Mouse (Mus musculus) testis, postnatal 10 days (tissue): ENCODE measurements around the gene Epop.

Experiments used
- DNase-seq: peaks from one replicate; pipeline ENCODE4 v3.0.0; 2021; ENCODE audit warnings: low spot score

The Epop gene

DNA sequence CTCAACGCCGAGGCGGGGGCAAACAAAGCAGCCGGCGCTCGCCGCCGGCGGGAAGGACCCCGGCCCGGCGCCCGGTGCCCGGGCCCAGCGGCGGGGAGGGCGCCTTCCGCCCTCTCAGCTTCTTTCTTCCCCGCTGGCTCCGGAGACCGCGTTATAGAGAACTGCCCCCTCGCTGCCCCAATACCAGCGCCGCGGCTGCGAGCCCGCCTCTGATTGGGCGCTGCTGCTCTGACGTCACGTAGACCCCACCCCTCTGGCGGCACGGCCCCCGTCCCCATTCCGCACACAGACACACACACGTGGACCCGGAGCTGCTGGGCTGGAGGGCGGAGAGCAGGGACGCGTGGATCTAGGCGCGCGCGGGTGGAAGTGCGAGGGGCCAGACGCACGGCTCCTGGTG is at the start of gene Epop:
Gene Epop (minus strand): TSS at position 127 of the 400 bp plus-strand sequence.
- peak; percentile 87 for DNase-seq

- no peak for DNase-seq
Measured at GRCm38 (mm10) chr11:97678301-97678700, 48.8 kb upstream of the Epop start.

DNA sequence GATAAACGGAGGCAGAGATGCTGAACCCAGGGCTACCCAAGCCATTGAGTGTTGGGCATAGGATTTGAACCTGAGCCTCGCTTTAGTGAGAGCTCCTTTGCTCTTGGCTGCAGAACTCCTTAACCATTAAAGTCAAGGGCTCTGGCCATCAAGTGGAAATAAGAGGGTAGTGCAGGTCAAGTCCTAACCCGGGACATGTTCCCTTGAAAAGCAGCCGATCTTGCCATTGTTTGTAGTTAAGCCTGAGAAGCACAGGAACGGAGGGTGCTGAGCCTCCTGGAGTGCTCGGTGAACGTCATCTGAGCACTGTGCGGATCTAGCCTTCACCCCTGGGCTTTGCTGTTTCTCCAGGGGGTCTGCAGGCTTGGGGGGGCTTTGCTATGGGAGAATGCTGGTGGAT is 48.3 kb upstream of the Epop start:
- no peak for DNase-seq

DNA sequence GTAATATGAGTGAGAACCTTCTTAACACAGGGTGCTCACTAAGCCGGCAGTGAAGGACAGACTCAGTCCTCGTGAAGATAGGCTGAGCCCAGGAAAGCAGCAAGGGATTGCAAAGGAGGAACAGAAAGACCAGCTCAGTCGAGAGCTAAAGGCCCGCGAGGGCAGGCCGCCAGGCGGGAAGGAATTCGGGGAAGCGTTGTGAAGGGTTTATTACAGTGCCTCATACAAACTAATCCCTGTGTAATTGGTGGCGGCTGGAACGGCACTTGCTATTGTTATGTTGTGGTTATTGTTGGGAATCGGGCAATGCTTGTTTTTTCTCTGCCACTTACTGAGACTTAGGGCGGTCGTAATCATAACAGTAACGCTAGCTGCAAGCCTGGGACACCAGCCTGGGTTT is 47.9 kb upstream of the Epop start:
- no peak for DNase-seq

GRCm38 (mm10) chr11:97676050-97676754 is 46.7 kb upstream of the Epop start:
- DNase-seq = no peak

- DNase-seq = no peak
Measured at GRCm38 (mm10) chr11:97673148-97673547, 43.6 kb upstream of the Epop start.

GRCm38 (mm10) chr11:97671177-97671527 is 41.6 kb upstream of the Epop start:
- DNase-seq = no peak

- peak; percentile 58 for DNase-seq
Measured at GRCm38 (mm10) chr11:97670234-97671176, 41.0 kb upstream of the Epop start.

DNA sequence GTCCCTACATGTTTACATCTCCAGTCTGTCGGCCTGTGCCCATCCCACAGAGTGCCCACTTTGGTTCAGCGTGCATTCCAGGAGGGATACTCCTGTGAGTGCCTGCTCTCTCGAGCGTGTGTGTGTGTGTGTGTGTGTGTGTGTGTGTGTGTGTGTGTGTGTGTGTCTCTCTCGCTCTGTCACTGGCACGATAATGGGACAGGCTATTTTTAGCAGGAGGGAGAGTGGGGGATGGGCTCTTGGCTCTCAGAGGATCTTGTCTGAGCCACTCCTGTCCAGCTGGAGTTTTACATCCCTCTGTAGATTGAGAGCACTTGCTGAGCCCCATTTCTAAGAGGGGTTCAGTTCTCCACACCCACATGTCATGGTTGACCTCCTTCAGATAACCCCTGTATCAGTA is 40.3 kb upstream of the Epop start:
- DNase-seq = peak; percentile 85

- DNase-seq = peak; percentile 86
Measured at GRCm38 (mm10) chr11:97669268-97669667, 39.8 kb upstream of the Epop start.

- DNase-seq = no peak
Measured at GRCm38 (mm10) chr11:97668160-97668559, 38.7 kb upstream of the Epop start.

DNA sequence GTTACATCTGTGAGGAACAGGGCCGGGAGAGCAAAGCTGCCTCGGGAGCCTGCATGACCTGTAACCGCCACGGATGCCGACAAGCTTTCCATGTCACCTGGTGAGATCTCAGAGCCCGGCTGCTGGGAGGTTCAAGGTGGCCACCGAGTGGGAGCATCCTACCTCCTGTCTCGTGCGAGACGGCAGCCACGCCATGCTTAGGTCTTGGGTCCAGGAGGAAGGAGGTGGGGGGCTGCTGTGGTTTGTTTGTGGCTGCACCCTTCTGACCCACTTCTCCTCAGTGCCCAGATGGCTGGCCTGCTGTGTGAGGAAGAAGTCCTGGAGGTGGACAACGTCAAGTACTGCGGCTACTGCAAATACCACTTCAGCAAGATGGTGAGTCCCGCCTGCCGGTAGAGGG is 37.3 kb upstream of the Epop start:
- DNase-seq = no peak

DNA sequence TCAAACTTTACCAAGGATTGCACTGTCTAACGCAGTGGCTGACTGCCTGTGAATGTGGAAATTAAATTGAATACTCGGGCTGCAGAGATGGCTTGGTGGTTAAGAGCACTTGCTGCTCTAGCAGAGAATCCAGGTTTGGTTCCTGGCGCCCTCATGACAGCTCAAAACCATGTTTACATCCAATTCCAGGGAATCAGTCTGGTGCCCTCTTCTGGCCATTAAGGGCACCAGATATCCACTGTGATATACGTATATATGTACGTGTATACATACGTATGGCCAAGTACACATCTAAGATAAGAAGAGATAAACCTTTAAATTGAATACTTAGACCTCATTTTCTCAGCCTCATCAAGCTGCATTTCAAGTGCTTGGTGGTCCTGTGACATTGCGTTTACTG is 36.7 kb upstream of the Epop start:
- DNase-seq = no peak

- no peak for DNase-seq
Measured at GRCm38 (mm10) chr11:97665431-97665830, 35.9 kb upstream of the Epop start.

- no peak for DNase-seq
Measured at GRCm38 (mm10) chr11:97664771-97665240, 35.3 kb upstream of the Epop start.

GRCm38 (mm10) chr11:97664339-97664665 is 34.8 kb upstream of the Epop start:
- no peak for DNase-seq

GRCm38 (mm10) chr11:97663528-97664338 is 34.2 kb upstream of the Epop start:
- peak; percentile 73 for DNase-seq

DNA sequence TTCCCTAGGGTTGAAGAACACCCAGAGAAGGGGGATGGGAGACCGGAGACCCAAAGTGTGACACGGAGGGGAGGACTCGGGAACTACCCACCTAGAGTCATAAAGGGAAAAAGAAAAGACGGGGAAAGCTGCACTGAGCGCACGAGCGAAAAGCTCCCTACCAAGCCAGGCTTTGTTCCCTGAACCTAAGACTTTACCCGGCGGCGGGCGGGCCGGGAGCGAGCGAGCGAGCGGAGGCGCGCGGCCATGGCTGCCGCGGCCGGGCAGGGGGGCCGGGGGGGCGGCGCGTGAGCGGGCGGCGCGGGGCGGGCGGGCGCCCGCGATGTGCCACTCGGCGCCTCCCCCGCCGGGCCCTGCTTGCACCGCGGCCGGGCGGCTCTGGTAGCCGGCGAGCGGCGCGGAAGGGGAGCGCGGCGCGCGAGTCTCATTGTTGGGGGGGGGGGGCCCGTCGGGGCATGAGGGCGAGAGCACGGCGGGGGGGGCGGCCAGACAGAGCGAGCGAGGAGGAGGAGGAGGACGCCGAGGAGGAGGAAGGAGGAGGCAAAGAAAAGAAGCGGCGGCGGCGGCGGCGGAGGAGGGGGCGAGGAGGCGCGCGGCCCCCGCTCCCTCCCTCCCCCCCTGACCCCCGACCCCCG is 33.5 kb upstream of the Epop start, which contains the start of gene Mllt6:
Gene Mllt6 (plus strand): TSS at position 522 of the 635 bp plus-strand sequence.
- DNase-seq = peak; percentile 86

- DNase-seq = peak; percentile 65
Measured at GRCm38 (mm10) chr11:97662207-97662892, 32.8 kb upstream of the Epop start.

GRCm38 (mm10) chr11:97661648-97662133 is 32.2 kb upstream of the Epop start:
- peak; percentile 74 for DNase-seq
